19 mouse cellular contexts compared by ENCODE assay signal in the genomic region with DNA sequence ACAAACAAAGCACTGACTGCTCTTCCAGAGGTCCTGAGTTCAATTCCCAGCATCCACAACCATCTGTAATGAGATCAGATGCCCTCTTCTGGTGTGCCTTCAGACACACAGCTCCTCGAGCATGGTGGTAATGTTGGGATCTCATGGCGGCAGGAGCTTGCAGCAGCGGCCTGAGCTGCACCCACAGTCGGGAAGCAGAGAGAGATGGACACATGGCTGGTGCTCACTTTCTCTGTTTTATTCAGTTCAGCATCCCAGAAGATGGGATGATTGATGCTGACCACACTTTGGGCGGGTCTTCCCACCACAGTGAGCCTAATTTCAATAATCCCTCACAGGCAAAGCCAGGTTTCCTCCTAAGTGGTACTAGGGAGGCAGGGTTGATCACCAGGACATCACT. TPM values are rescaled to one million over a fixed set of nuclear protein-coding genes. Genes with fewer than 3 reads are reported as not detected.
DNase-seq lines count a peak whose midpoint lies in the region; ATAC-seq lines count a peak whose summit lies in the region.
"Had no signal": no experiment of that assay in that cellular context is flagged by ENCODE, and none has a peak within 500 bp of the region (broad histone marks: within the 10 kb centered on the region; RNA-seq: fewer than 3 reads in every experiment).

No protein-coding gene starts in this region.

- peak; percentile 72 for DNase-seq in heart, adult 11 months
- peak; percentile 70 for DNase-seq in midbrain, embryonic 11.5 days (ENCODE audit: low spot score, missing footprints)
- DNase-seq: adrenal gland, adult 2 months; adrenal gland, adult 8-10 months; adrenal gland, postnatal 10 days; adrenal gland, postnatal 14 days; adrenal gland, postnatal 25 days; adrenal gland, postnatal 36 days; B cell, adult 2 months; cerebellum, adult 11 months; cerebellum, adult 11-12 months; cerebellum, adult 18-20 months had no signal

- H3K4me2 ChIP-seq in heart, embryonic 12.5 days = no peak overlapping the region
- no peak overlapping the region for H3K4me2 ChIP-seq in midbrain, embryonic 11.5 days
- H3K4me2 ChIP-seq in midbrain, embryonic 15.5 days = no peak overlapping the region

- no peaks in the 10 kb centered on the region for H3K27me3 ChIP-seq in heart, embryonic 12.5 days (replicated peaks)
- H3K27me3 ChIP-seq in midbrain, embryonic 11.5 days (ENCODE audit: control insufficient read depth, insufficient read depth, low read length) = no peaks in the 10 kb centered on the region
- no peaks in the 10 kb centered on the region for H3K27me3 ChIP-seq in midbrain, embryonic 15.5 days (replicated peaks)
- H3K27me3 ChIP-seq: CH12.LX, Patski had no signal

- peaks cover 22% of the 10 kb centered on the region for H3K4me1 ChIP-seq in heart, embryonic 12.5 days (replicated peaks)
- peaks cover 9% of the 10 kb centered on the region for H3K4me1 ChIP-seq in midbrain, embryonic 11.5 days (ENCODE audit: control insufficient read depth, insufficient read depth, low read length)
- peaks cover 22% of the 10 kb centered on the region for H3K4me1 ChIP-seq in midbrain, embryonic 15.5 days

- no peaks in the 10 kb centered on the region for H3K36me3 ChIP-seq in heart, embryonic 12.5 days
- no peaks in the 10 kb centered on the region for H3K36me3 ChIP-seq in midbrain, embryonic 11.5 days (ENCODE audit: control insufficient read depth, insufficient read depth, low read length)
- H3K36me3 ChIP-seq in midbrain, embryonic 15.5 days (replicated peaks) = no peaks in the 10 kb centered on the region
- H3K36me3 ChIP-seq: G1E had no signal

- no peaks in the 10 kb centered on the region for H3K9me3 ChIP-seq in heart, embryonic 12.5 days (replicated peaks)
- no peaks in the 10 kb centered on the region for H3K9me3 ChIP-seq in midbrain, embryonic 11.5 days (ENCODE audit: control insufficient read depth, low read length)
- H3K9me3 ChIP-seq in midbrain, embryonic 15.5 days = no peaks in the 10 kb centered on the region
- H3K9me3 ChIP-seq: G1E had no signal

- no peak overlapping the region for H3K9ac ChIP-seq in heart, embryonic 12.5 days
- H3K9ac ChIP-seq in midbrain, embryonic 11.5 days (ENCODE audit: low read length) = no peak overlapping the region
- no peak overlapping the region for H3K9ac ChIP-seq in midbrain, embryonic 15.5 days

- no peak overlapping the region for H3K27ac ChIP-seq in heart, embryonic 12.5 days (ENCODE audit: poor library complexity, severe bottlenecking)
- no peak overlapping the region for H3K27ac ChIP-seq in midbrain, embryonic 11.5 days (ENCODE audit: low read depth, low read length)
- H3K27ac ChIP-seq in midbrain, embryonic 15.5 days = no peak overlapping the region

- no peak for ATAC-seq in heart, embryonic 12.5 days (ENCODE audit: insufficient number of reproducible peaks, low FRiP score)
- ATAC-seq in midbrain, embryonic 11.5 days (ENCODE audit: low FRiP score) = no peak
- ATAC-seq in midbrain, embryonic 15.5 days (replicated peaks) = no peak
- ATAC-seq: activated CD4-positive, CD25-positive, alpha-beta regulatory T cell, adult 4 months; CD4-positive, CD25-positive, alpha-beta regulatory T cell, adult 4 months; Patski had no signal

- no peak overlapping the region for H3K4me3 ChIP-seq in heart, embryonic 12.5 days
- no peak overlapping the region for H3K4me3 ChIP-seq in midbrain, embryonic 11.5 days (ENCODE audit: low read depth, low read length)
- no peak overlapping the region for H3K4me3 ChIP-seq in midbrain, embryonic 15.5 days

- WGBS in heart, embryonic 12.5 days = 75% methylated on average over 5 of the region's 5 CpGs
- 83% methylated on average over 5 of the region's 5 CpGs for WGBS in midbrain, embryonic 11.5 days
- WGBS in midbrain, embryonic 15.5 days = 84% methylated on average over 5 of the region's 5 CpGs

RNA-seq across cellular contexts. Expression of gene Rere, which starts 5.9 kb away (rescaled TPM):
- polyA plus RNA-seq in heart, embryonic 12.5 days (2016; fragmentation: Nextera tagmentation; extraction: Ambion mirVana) = 29.5 and 37.9 TPM in 2 replicates
- polyA plus RNA-seq in midbrain, embryonic 11.5 days (2014; fragmentation: Nextera tagmentation; extraction: Ambion mirVana) = 34.2 and 36.8 TPM in 2 replicates
- 32.1 and 37.4 TPM in 2 replicates for polyA plus RNA-seq in midbrain, embryonic 15.5 days (2015; fragmentation: Nextera tagmentation; extraction: Ambion mirVana)

RNA-seq across cellular contexts. Expression of gene Eno1, which starts 39.0 kb away (rescaled TPM):
- polyA plus RNA-seq in heart, embryonic 12.5 days (2016; fragmentation: Nextera tagmentation; extraction: Ambion mirVana) = 2,142 and 2,173 TPM in 2 replicates
- polyA plus RNA-seq in midbrain, embryonic 11.5 days (2014; fragmentation: Nextera tagmentation; extraction: Ambion mirVana) = 1,438 and 1,518 TPM in 2 replicates
- 1,044 and 1,060 TPM in 2 replicates for polyA plus RNA-seq in midbrain, embryonic 15.5 days (2015; fragmentation: Nextera tagmentation; extraction: Ambion mirVana)
